Mouse (Mus musculus): Measurements from ENCODE around the gene Gm9767. TPM values are rescaled to one million over a fixed set of nuclear protein-coding genes. Genes with fewer than 3 reads are reported as not detected.

Gm9767 gene
- not detected for total RNA-seq (2023)

DNA sequence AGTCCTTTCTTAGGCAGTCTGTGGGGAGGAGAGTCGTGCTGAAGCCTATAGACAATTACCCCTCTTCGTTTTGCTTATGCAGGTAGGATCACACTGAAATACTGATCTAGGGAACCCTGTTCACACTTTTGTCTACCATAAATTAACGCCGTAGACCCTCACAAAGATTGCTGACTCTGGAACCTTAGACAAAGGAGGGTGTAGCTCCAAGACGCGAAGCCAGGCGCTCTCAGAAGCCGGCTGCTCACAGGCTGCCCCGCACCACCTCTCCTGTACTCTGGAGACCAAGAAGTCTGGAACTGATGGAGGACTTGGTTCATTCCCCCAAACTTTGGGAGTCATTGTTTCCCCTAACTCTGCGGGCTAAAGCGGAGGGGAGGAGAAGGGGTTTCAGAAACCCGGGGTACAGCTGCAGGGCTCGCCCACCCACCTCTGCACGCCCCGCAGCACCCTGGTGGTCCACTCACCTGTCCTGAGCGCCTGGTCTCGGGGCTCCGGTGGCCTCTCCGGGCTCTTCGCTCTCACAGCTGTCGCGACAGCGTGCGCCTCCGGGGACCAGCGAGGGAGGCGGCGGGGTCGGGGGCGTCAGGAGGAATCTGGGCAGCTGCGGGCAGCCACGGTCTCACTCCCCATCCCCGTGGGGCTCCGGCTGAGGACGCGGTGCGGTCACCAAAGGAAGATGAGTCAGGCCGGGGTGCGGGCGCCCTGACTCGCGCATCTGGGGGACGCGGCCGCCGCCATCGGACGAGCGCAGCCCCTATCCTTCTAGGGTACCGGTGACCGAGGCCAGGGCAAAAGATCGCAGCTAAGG is at the start of gene Gm9767:
Gm9767 (plus strand) TSS at position 585 of the 811 bp plus-strand sequence.

DNA sequence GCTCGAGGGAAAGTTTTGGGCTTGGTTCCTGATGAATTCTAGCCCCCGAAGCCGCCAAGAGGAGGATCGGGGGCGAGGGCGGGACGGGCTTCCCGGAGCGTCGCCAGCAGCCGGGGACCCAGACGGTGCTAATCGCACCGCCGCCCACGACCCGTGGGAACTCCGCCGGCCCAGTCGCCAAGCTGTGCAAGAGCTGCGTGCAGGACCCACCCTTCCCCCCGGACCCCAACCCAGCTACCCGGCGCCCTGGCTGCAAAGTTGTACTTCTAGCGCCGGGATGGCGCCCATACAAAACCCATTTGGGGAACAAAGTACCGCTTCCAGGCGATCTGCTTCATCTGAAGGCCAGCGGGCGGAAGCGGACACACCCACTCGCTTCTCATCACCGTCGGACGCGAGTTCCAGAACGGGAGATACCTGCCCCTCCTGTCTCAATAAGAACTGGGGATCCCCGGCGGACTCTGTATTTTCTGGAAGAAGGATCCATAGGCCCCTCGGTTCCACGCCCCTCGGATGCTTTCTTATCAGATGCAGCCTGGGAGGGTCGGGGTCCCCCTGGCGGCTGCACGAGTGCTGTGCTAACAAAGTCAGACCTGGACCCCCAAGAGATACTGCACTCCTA is 577 bp downstream of the Gm9767 start, which contains the start of gene Tmem200a:
Tmem200a (minus strand) TSS at position 532 of the 622 bp plus-strand sequence.

Other genes with a start within 250 kb of the Gm9767 start
- not detected for gene Tmem200a, start 797 bp downstream of the Gm9767 start, total RNA-seq (2023)
- under 1 TPM in 1 of 2 experiments, not detected in 1; 0.93 TPM for gene Samd3, start 151.5 kb downstream of the Gm9767 start, total RNA-seq (2023)

Data from B cell, adult 67 days (primary cell).